Mouse (Mus musculus) heart, embryonic 16.5 days (tissue): ENCODE data around the gene Anks1b. TPM values are rescaled to one million over a fixed set of nuclear protein-coding genes. Genes with fewer than 3 reads are reported as not detected.

Experiments used
- ATAC-seq: fragments of 200-750 bp; cut with Nextera tagmentation; replicated peaks from 2 replicates; pipeline ENCODE4 v1.8.0; 2017; ENCODE audit warnings: moderate number of reproducible peaks; ENCODE audit not compliant: insufficient read depth, low FRiP score; ENCODE audit errors: extremely low read depth
- H3K27ac ChIP-seq: fragments of 300-500 bp; sonication (generic); 2 replicates; pipeline ENCODE4 v1.5.1; 2014; ENCODE audit warnings: mild to moderate bottlenecking, low read length, control low read depth, moderate library complexity
- H3K27me3 ChIP-seq: fragments of 300-500 bp; sonication (generic); 2 replicates; pipeline ENCODE4 v1.6.1; 2014; ENCODE audit warnings: low read length, mixed read lengths; ENCODE audit not compliant: control insufficient read depth, insufficient read depth
- H3K36me3 ChIP-seq: fragments of 300-500 bp; sonication (generic); 2 replicates; pipeline ENCODE4 v1.6.1; 2014; ENCODE audit not compliant: control insufficient read depth, insufficient read depth
- H3K4me1 ChIP-seq: fragments of 300-500 bp; sonication (generic); 2 replicates; pipeline ENCODE4 v1.6.1; 2014; ENCODE audit warnings: low read length, mixed read lengths; ENCODE audit not compliant: control insufficient read depth, insufficient read depth
- H3K4me2 ChIP-seq: fragments of 300-500 bp; sonication (generic); 2 replicates; pipeline ENCODE4 v1.6.1; 2014; ENCODE audit warnings: low read depth, mild to moderate bottlenecking, control low read depth, low read length
- H3K4me3 ChIP-seq: fragments of 300-500 bp; sonication (generic); 2 replicates; pipeline ENCODE4 v1.5.1; 2014; ENCODE audit warnings: mild to moderate bottlenecking, control low read depth, low read length
- H3K9ac ChIP-seq: fragments of 300-500 bp; sonication (generic); 2 replicates; pipeline ENCODE4 v1.6.1; 2014; ENCODE audit warnings: low read length, control low read depth
- H3K9me3 ChIP-seq: fragments of 300-500 bp; sonication (generic); replicated peaks from 2 replicates; pipeline ENCODE4 v1.6.1; 2016; ENCODE audit warnings: low read length; ENCODE audit not compliant: control insufficient read depth
- WGBS: fragments of 180-500 bp; shearing (Covaris S2); extraction: QIAGEN DNeasy Blood & Tissue Kit; methylation state at CpG from one replicate; pipeline ENCODE4 v1.1.7; 2014; 5-methylcytosine and 5-hydroxymethylcytosine counted together
- polyA plus RNA-seq: library from polyadenylated mRNA; unstranded; fragments of >200 nt; fragmentation: Nextera tagmentation; extraction: Ambion mirVana; gene quantifications from 2 replicates; pipeline ENCODE4 v1.2.1, GENCODE M21; 2015

Gene Anks1b
- polyA plus RNA-seq, 1 experiment from 2014 or later, result 0.13 TPM

DNA sequence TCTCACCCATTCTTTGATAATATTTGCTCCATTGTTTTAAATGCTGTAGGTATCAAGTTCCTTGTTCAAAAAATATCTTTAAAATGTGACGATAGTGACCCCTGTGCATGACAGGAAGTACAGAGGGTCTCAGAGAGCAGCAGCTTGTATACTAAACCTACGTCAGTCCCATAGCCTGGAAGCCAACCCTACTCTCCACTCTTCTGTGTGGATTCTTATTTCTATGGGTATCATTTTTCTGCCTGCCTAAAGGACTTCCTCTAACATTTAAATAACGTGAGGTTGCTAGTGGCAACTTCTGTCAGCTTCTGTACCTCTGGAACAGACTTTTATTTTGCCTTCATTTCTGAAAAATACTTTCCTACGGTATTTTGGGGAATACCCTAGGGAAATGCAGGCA lies 812.1 kb downstream of the Anks1b start:
- WGBS, result 66% methylated on average over 4 of the region's 4 CpGs
- H3K27ac ChIP-seq, result no peak overlapping the region
- H3K9me3 ChIP-seq, result no peaks in the 10 kb centered on the region
- H3K27me3 ChIP-seq, result no peaks in the 10 kb centered on the region
- H3K36me3 ChIP-seq, result no peaks in the 10 kb centered on the region
- ATAC-seq, result no peak
- H3K4me1 ChIP-seq, result no peaks in the 10 kb centered on the region
- no peak overlapping the region for H3K4me2 ChIP-seq
- H3K9ac ChIP-seq, result no peak overlapping the region
- no peak overlapping the region for H3K4me3 ChIP-seq

DNA sequence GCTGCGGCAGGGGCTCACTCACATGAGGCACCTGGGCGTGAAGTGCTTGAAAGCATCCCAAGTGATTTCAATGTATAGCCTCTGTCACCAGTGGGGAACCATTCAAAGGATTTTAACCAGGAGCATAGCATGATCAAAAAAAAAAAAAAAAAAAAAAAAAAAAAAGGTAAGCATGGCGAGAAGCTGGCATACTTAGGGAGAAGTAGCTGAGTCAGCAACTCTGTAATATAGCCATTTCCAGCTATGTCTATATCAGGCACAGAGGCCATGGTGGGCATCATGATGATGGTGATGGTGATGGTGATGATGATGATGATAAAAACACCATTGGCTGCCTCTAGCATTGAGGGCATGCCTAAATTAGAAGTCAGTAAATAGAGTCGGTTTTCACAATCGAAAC lies 814.8 kb downstream of the Anks1b start:
- no peak for ATAC-seq
- no peak overlapping the region for H3K4me2 ChIP-seq
- no peak overlapping the region for H3K9ac ChIP-seq
- H3K27me3 ChIP-seq, result no peaks in the 10 kb centered on the region
- no peaks in the 10 kb centered on the region for H3K9me3 ChIP-seq
- no peak overlapping the region for H3K27ac ChIP-seq
- no peak overlapping the region for H3K4me3 ChIP-seq
- WGBS, result 92% methylated on average over 5 of the region's 5 CpGs
- no peaks in the 10 kb centered on the region for H3K4me1 ChIP-seq
- H3K36me3 ChIP-seq, result no peaks in the 10 kb centered on the region

DNA sequence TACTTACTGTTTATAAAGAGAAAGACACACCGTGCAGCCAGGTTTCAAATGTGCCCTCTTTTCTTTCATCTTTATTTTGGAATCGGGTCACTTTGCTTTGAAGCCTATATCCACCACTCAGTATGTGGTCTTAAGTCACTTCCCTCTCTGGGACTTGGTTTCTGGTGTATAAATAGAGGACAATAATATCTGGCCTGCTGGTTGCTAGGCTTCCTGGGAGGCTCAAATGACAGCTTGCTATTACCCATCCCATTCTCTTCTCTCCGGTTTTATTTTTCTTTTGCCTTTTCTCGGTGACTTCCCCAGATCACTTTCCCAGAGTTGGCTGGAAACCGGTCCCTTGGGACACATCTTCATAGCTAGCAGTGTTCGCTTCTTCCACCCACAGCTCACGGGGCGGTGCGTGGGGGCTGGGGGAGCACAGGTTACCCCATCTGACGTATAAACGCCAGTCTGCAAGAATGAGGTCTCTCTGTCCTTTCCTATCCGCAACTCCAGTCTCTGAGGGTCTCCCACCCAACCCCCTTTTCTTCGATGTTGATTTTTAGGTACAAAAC lies 815.5 kb downstream of the Anks1b start:
- Histone ChIP-seq H3K27me3 (no peaks in the 10 kb centered on the region), H3K4me3 (no peak overlapping the region), H3K36me3 (no peaks in the 10 kb centered on the region), H3K4me1 (no peaks in the 10 kb centered on the region), H3K4me2 (no peak overlapping the region), H3K9me3 (no peaks in the 10 kb centered on the region), H3K9ac (no peak overlapping the region), H3K27ac (no peak overlapping the region)
- 73% methylated on average over 13 of the region's 13 CpGs for WGBS
- no peak for ATAC-seq

DNA sequence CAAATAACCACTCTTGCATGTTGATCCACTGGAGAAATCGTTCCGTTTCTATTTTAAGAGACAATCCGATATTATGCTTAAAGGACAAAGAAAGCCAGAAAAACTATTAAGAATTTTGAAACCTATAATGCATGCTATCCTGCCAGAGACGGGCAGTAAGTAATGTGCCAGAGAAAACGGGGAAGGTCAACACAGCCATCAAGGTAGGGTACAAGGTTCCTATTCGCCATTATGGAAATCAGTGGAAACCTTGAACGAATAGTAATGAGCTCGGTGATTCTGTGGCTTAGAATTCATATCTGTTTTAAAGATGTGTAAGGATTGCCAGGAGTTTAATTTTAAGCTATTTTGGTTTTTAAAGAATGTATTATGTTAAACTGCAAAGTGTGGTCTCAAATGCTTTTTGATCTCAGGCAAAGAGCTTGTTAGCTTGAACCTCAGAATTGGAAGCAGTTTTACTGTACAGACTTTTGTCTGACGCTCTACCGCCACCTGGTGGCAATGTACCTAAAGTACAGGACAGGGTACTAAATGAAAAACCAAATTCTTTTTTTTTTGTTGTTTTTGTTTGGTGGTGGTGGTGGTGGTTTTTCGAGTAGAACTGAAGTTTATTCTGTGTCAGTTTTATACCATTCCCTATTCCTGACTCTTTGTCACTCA lies 816.7 kb downstream of the Anks1b start:
- ATAC-seq, result no peak
- no peak overlapping the region for H3K27ac ChIP-seq
- no peak overlapping the region for H3K4me3 ChIP-seq
- H3K9me3 ChIP-seq, result no peaks in the 10 kb centered on the region
- H3K9ac ChIP-seq, result no peak overlapping the region
- WGBS, result 57% methylated on average over 11 of the region's 11 CpGs
- no peaks in the 10 kb centered on the region for H3K36me3 ChIP-seq
- no peaks in the 10 kb centered on the region for H3K27me3 ChIP-seq
- no peaks in the 10 kb centered on the region for H3K4me1 ChIP-seq
- no peak overlapping the region for H3K4me2 ChIP-seq

DNA sequence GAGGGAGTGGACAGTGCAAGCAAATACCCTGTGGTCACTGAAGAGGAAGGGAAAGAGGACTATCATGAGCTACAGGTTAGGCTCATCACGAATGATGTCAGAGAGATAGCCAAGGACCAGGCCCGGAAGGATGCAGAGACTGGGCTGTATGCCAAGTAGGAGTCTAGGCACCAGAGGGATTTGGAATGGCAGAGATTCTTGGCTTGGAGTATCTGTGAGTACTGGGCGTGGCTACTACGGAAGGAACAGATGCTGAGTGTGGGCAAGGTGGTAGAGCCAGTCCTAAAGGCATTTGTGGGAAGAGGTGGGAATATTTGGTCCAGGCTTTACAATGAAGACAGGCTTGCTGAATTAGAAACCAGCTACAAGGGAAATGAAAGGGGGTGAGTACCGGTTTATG lies 823.4 kb downstream of the Anks1b start:
- Histone ChIP-seq H3K36me3 (no peaks in the 10 kb centered on the region), H3K27ac (no peak overlapping the region), H3K9ac (no peak overlapping the region), H3K4me2 (no peak overlapping the region), H3K27me3 (no peaks in the 10 kb centered on the region), H3K4me3 (no peak overlapping the region), H3K9me3 (no peaks in the 10 kb centered on the region), H3K4me1 (no peaks in the 10 kb centered on the region)
- 59% methylated on average over 5 of the region's 5 CpGs for WGBS
- no peak for ATAC-seq

DNA sequence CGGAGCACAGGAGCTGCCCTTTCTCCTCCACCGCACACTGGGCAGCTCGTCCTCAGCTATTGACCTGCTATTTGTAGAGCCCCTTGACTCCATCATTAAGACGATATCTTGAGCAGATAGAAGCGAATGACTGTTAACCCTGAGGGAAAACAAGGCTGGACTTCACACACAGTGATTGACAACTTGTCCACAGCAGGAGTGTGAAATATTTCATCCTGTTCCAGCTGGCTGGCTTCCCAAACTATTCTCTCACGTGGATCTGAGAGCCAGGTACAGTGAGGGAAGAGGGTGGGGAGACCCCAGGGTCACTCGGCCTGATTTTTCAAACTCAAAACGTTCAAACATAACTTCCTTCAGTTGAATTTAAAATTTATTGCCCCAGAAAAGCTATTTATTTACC lies 824.1 kb downstream of the Anks1b start:
- Histone ChIP-seq H3K9me3 (no peaks in the 10 kb centered on the region), H3K36me3 (no peaks in the 10 kb centered on the region), H3K4me2 (no peak overlapping the region), H3K9ac (no peak overlapping the region), H3K27ac (no peak overlapping the region), H3K4me1 (no peaks in the 10 kb centered on the region), H3K27me3 (no peaks in the 10 kb centered on the region), H3K4me3 (no peak overlapping the region)
- WGBS, result 43% methylated on average over 8 of the region's 8 CpGs
- ATAC-seq, result no peak

DNA sequence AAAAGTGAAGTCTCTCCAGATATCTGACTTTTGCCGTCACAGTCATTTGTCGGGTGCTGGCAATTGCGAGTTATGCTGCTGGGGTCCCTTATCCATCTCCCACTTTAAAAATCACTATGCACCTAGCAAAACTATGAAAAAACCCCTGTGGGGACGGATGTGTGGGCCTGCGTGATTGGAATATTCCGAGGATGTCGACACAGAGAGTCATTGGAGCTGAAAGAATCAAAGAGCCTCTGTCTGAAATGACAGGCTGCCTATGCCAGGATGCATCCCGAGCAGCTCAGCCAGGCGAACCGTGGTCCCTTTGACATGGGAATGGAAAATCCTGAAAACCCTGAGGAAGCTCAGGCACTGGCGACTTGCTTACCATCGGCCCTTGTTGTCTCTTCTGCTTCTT lies 825.9 kb downstream of the Anks1b start:
- no peak for ATAC-seq
- Histone ChIP-seq H3K36me3 (no peaks in the 10 kb centered on the region), H3K4me3 (no peak overlapping the region), H3K27ac (no peak overlapping the region), H3K9ac (no peak overlapping the region), H3K27me3 (no peaks in the 10 kb centered on the region), H3K4me1 (no peaks in the 10 kb centered on the region), H3K4me2 (no peak overlapping the region), H3K9me3 (no peaks in the 10 kb centered on the region)
- 79% methylated on average over 12 of the region's 12 CpGs for WGBS

GRCm38 (mm10) chr10:90704602-90705001 lies 831.3 kb downstream of the Anks1b start:
- H3K9me3 ChIP-seq, result no peaks in the 10 kb centered on the region
- no peaks in the 10 kb centered on the region for H3K27me3 ChIP-seq
- H3K36me3 ChIP-seq, result no peaks in the 10 kb centered on the region
- no peak overlapping the region for H3K4me3 ChIP-seq
- H3K4me2 ChIP-seq, result no peak overlapping the region
- no peak for ATAC-seq
- H3K4me1 ChIP-seq, result no peaks in the 10 kb centered on the region
- no peak overlapping the region for H3K27ac ChIP-seq
- WGBS, result 80% methylated on average over 10 of the region's 10 CpGs
- no peak overlapping the region for H3K9ac ChIP-seq

DNA sequence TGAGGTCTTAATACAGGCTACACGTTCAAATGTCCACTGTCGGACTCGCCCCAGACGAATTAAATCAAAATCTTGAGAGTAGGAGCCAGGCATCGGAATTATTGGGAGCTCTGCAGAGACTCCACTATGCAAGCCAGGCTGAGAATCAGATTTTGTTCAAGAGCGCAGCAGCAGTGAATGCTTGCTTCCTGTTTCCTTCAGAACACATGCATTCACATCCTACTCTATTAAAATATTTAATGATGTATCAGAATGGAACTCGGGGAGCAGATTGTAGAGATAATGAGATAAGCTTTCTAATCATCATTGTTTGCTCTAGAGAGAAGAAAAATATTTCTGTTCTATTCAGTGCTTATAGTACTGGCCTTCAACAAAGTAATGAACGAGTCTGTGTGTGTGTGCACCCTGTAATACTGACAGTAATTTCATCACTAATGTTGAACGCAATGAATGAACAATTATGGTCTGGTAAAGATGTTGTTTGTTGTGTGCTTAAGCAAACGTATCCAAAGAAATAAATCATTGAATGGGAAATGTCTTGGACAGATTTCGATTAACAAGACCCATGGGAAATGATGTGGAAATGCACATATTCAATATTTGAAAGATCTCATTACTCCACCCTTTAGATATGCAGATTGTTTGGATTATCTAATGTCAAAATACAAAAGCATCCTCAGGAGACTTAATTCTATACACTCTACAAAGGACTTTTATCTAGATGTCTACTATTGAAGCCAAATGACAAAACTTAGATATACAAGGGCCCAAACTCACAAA lies 835.7 kb downstream of the Anks1b start:
- Histone ChIP-seq H3K4me1 (no peaks in the 10 kb centered on the region), H3K27me3 (no peaks in the 10 kb centered on the region), H3K4me2 (no peak overlapping the region), H3K9ac (no peak overlapping the region), H3K27ac (no peak overlapping the region), H3K4me3 (no peak overlapping the region), H3K9me3 (no peaks in the 10 kb centered on the region), H3K36me3 (no peaks in the 10 kb centered on the region)
- no peak for ATAC-seq
- 65% methylated on average over 11 of the region's 11 CpGs for WGBS
